ENCODE assay signal across 8 mouse cellular contexts in the genomic region with DNA sequence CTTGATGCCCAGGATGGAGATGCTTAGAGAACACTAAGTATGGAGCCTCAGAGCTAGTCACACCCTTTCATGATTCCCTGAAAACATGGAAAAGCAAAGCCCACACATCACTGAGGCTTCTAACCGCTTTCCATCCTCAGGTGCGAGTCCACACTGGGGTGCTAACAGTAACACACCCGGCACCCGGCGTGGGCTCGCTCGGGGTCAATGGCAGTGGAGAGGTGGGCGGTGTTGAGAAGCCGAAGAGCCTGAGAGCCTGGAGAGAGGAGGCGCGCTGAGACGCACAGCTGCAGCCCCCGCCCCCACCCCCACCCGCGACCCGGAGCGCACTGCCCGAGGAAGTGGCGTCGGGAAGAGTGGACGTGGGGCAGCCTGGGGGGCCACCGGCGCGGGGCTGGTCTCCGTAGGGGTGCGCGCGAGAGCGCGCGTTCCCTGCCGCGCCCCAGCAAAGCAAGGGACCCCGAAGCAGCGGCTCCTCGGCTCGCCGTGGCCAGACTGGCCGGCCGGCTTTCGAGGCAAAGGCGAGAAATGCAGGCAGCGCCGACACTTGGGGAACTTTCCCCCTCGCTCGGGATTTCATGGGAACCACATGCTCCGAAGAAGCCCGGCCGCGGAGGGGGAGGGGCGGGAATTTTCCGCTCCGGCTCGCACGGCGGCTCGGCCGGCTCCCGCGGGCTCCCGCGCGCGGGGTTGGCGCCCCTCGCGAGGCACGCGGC.
DNase-seq lines count a peak whose midpoint lies in the region; ATAC-seq and TF ChIP-seq lines count a peak whose summit lies in the region.

No protein-coding gene starts in this region.

- H3K9me3 ChIP-seq in E14TG2a.4 (ENCODE audit: low read length): no peaks in the 10 kb centered on the region
- H3K9me3 ChIP-seq in embryonic facial prominence, embryonic 10.5 days: no peaks in the 10 kb centered on the region
- no peaks in the 10 kb centered on the region for H3K9me3 ChIP-seq in heart, embryonic 14.5 days (ENCODE audit: control insufficient read depth, low read length)

- no peak for TF ChIP-seq POLR2A in small intestine, adult 2 months (IDR thresholded peaks at IDR 0.05; ENCODE audit: low read depth, low read length)

- ATAC-seq in heart, embryonic 14.5 days (ENCODE audit: insufficient number of reproducible peaks, insufficient read depth, low FRiP score, low read depth): no peak
- no peak for ATAC-seq in megakaryocyte progenitor cell, adult 5-6 weeks (replicated peaks; ENCODE audit: poor library complexity)

- under 1% methylated on average over 69 of the region's 69 CpGs for WGBS in embryonic facial prominence, embryonic 10.5 days
- WGBS in heart, embryonic 14.5 days: 2% methylated on average over 68 of the region's 69 CpGs
- under 1% methylated on average over 69 of the region's 69 CpGs for WGBS in small intestine, adult 2 months

- H3K4me3 ChIP-seq in E14TG2a.4 (replicated peaks; ENCODE audit: low read length): peak overlapping the region; percentile 71
- H3K4me3 ChIP-seq in embryonic facial prominence, embryonic 10.5 days: peak overlapping the region; percentile 79
- H3K4me3 ChIP-seq in heart, embryonic 14.5 days (ENCODE audit: control insufficient read depth in 1 of 2, insufficient read depth in 1 of 2, low read depth in 1 of 2, low read length in 2 of 2): peak overlapping the region; percentile 61 to 70
- H3K4me3 ChIP-seq in small intestine, adult 2 months (ENCODE audit: low read depth, low read length): peak overlapping the region; percentile 70

- DNase-seq in adrenal gland, adult 2 months: peak; percentile 74
- DNase-seq in embryonic facial prominence, embryonic 10.5 days (ENCODE audit: low spot score): peak; percentile 81
- peak; percentile 46 to 64 for DNase-seq in layer of hippocampus, postnatal 14 days (ENCODE audit: low spot score in 2 of 2)
- peak; percentile 81 for DNase-seq in lung, postnatal 10 days

- peak overlapping the region; percentile 90 for H3K27ac ChIP-seq in embryonic facial prominence, embryonic 10.5 days (replicated peaks)
- no peak overlapping the region for H3K27ac ChIP-seq in heart, embryonic 14.5 days (replicated peaks in 1 of 2; ENCODE audit: control insufficient read depth in 1 of 2, insufficient read depth in 1 of 2, low read depth in 2 of 2, low read length in 2 of 2)
- peak overlapping the region; percentile 49; the same call in 1 of the 2 replicates for H3K27ac ChIP-seq in small intestine, adult 2 months (ENCODE audit: insufficient read depth, low read depth, low read length)

- peaks cover 69% of the 10 kb centered on the region for H3K27me3 ChIP-seq in E14TG2a.4 (ENCODE audit: insufficient read depth, low read length)
- peaks cover 66% of the 10 kb centered on the region for H3K27me3 ChIP-seq in embryonic facial prominence, embryonic 10.5 days (replicated peaks; ENCODE audit: low read depth, poor library complexity, severe bottlenecking)
- peaks cover 8% of the 10 kb centered on the region; the same call in 1 of the 2 replicates for H3K27me3 ChIP-seq in heart, embryonic 14.5 days (ENCODE audit: control insufficient read depth, insufficient read depth, low read length)
- peaks cover 28% of the 10 kb centered on the region for H3K27me3 ChIP-seq in small intestine, adult 2 months (ENCODE audit: control insufficient read depth, insufficient read depth, low read length)

- peak overlapping the region; percentile 84 for H3K9ac ChIP-seq in heart, embryonic 14.5 days (ENCODE audit: low read length)

- TF ChIP-seq CTCF in E14TG2a.4 (conservative IDR thresholded peaks at IDR 0.05; ENCODE audit: low read length): no peak
- TF ChIP-seq CTCF in small intestine, adult 2 months (IDR thresholded peaks at IDR 0.05; ENCODE audit: extremely low read depth, insufficient read length, insufficient replicate concordance, low read depth, low read length): no peak

- H3K4me1 ChIP-seq in E14TG2a.4 (replicated peaks; ENCODE audit: low read depth, low read length): peaks cover 14% of the 10 kb centered on the region; the same call in 1 of the 2 replicates
- peaks cover 48% of the 10 kb centered on the region for H3K4me1 ChIP-seq in embryonic facial prominence, embryonic 10.5 days
- H3K4me1 ChIP-seq in heart, embryonic 14.5 days (ENCODE audit: control insufficient read depth in 2 of 2, insufficient read depth in 2 of 2, low read length in 2 of 2): peaks cover 30 to 63% of the 10 kb centered on the region in 2 experiments
- peaks cover 4% of the 10 kb centered on the region for H3K4me1 ChIP-seq in small intestine, adult 2 months (ENCODE audit: control insufficient read depth, insufficient read depth, insufficient read length, low read length)

- H3K36me3 ChIP-seq in E14TG2a.4 (ENCODE audit: insufficient read depth, low read length): no peaks in the 10 kb centered on the region
- no peaks in the 10 kb centered on the region for H3K36me3 ChIP-seq in embryonic facial prominence, embryonic 10.5 days (replicated peaks)
- no peaks in the 10 kb centered on the region; the same call in 1 of the 2 replicates for H3K36me3 ChIP-seq in heart, embryonic 14.5 days (ENCODE audit: control insufficient read depth, insufficient read depth, low read length)
- no peaks in the 10 kb centered on the region for H3K36me3 ChIP-seq in small intestine, adult 2 months (ENCODE audit: control insufficient read depth, insufficient read depth, low read length)

- H3K4me2 ChIP-seq in heart, embryonic 14.5 days (ENCODE audit: low read length): peak overlapping the region; percentile 99

Comparison
In these comparisons a context has a peak if more than half of its experiments do, and no peak if none do; other contexts are left out.
1. H3K27ac ChIP-seq: peak in embryonic facial prominence, embryonic 10.5 days (single experiment) and small intestine, adult 2 months (single experiment); none in heart, embryonic 14.5 days (0 of 2).
2. Peak in every context shown above with its lines, with median percentiles within 50 percentile points of each other: H3K4me3 ChIP-seq and DNase-seq.